Mouse (Mus musculus): Measurements from ENCODE around the gene Steap1. TPM values are rescaled to one million over a fixed set of nuclear protein-coding genes. Genes with fewer than 3 reads are reported as not detected.

Steap1 gene
- polyA plus RNA-seq, 1 experiment from 2014 or later, result 4.0 TPM

- WGBS, result 6% methylated on average over 1 of the region's 1 CpGs
- H3K9ac ChIP-seq (replicated peaks), result no peak overlapping the region
- H3K27ac ChIP-seq, result no peak overlapping the region
- no peaks in the 10 kb centered on the region for H3K27me3 ChIP-seq
- H3K4me1 ChIP-seq (replicated peaks), result no peaks in the 10 kb centered on the region
- no peak overlapping the region for H3K4me2 ChIP-seq
- no peak overlapping the region for H3K4me3 ChIP-seq (replicated peaks)
- no peaks in the 10 kb centered on the region for H3K9me3 ChIP-seq
- ATAC-seq (ENCODE audit: insufficient number of reproducible peaks, insufficient read depth, low FRiP score, low TSS enrichment, low read depth), result peak; percentile 58; the same call in 1 of the 2 replicates
- H3K36me3 ChIP-seq, result no peaks in the 10 kb centered on the region
These were observed 62.2 kb downstream of the Steap1 start for GRCm38 (mm10) chr5:5686973-5687372.

Other genes with a start within 250 kb of the Steap1 start
- 21.6 and 23.6 TPM in 2 replicates for gene Cldn12, start 234.4 kb downstream of the Steap1 start, polyA plus RNA-seq (2016; fragmentation: Nextera tagmentation; extraction: Ambion mirVana)
- gene Gtpbp10, start 189.8 kb downstream of the Steap1 start, polyA plus RNA-seq (2016; fragmentation: Nextera tagmentation; extraction: Ambion mirVana), result 34.8 and 35.3 TPM in 2 replicates
- 0.38 and 0.83 TPM in 2 replicates for gene Gm8773, start 175.5 kb downstream of the Steap1 start, polyA plus RNA-seq (2016; fragmentation: Nextera tagmentation; extraction: Ambion mirVana)
- gene Cfap69, start 85.1 kb downstream of the Steap1 start, polyA plus RNA-seq (2016; fragmentation: Nextera tagmentation; extraction: Ambion mirVana), result 2.2 and 4.2 TPM in 2 replicates
- gene Steap2, start 54.7 kb downstream of the Steap1 start, polyA plus RNA-seq (2016; fragmentation: Nextera tagmentation; extraction: Ambion mirVana), result 7.7 and 7.9 TPM in 2 replicates

Measured in limb, embryonic 12.5 days (tissue).